Mouse (Mus musculus): Measurements from ENCODE around the gene Spata5. TPM values are rescaled to one million over a fixed set of nuclear protein-coding genes. Genes with fewer than 3 reads are reported as not detected.

Gene Spata5
- polyA plus RNA-seq, 1 experiment from 2014 or later: 55.0 TPM

DNA sequence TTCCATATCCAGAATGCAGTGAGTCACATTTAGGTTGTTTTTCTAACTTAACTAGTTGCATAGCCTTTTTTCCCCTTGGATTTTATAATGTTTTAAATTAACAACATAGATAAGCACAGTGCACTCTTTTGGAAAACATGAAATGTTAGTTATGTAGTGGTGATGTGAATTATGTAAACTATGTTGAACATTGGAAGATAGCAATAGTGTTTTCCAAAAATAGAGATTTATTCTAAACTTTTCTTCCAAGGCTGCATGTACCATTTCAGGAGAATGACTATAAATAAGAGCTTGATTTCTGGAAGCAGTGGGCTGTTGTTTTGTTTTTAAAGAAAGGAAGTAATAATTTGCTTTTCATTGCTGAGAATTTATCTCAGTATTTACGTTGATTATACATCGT lies 23.7 kb downstream of the Spata5 start:
- no peak overlapping the region for H3K27ac ChIP-seq (ENCODE audit: low read depth, low read length)
- no peak overlapping the region for H3K4me3 ChIP-seq (ENCODE audit: low read depth, low read length)
- DNase-seq (ENCODE audit: low spot score) (no peak), ATAC-seq (replicated peaks; ENCODE audit: low FRiP score) (no peak)
- no peaks in the 10 kb centered on the region; the same call in 1 of the 2 replicates for H3K36me3 ChIP-seq (ENCODE audit: control insufficient read depth, insufficient read depth, low read length)
- H3K4me2 ChIP-seq (ENCODE audit: low read depth, low read length, severe bottlenecking): no peak overlapping the region
- H3K27me3 ChIP-seq (ENCODE audit: control insufficient read depth, insufficient read depth, low read length): no peaks in the 10 kb centered on the region
- H3K9ac ChIP-seq (ENCODE audit: low read length): no peak overlapping the region
- no peaks in the 10 kb centered on the region for H3K4me1 ChIP-seq (replicated peaks; ENCODE audit: control insufficient read depth, insufficient read depth, low read length)
- H3K9me3 ChIP-seq (ENCODE audit: control insufficient read depth, low read length): no peaks in the 10 kb centered on the region
- WGBS: 90% methylated on average over 2 of the region's 2 CpGs

DNA sequence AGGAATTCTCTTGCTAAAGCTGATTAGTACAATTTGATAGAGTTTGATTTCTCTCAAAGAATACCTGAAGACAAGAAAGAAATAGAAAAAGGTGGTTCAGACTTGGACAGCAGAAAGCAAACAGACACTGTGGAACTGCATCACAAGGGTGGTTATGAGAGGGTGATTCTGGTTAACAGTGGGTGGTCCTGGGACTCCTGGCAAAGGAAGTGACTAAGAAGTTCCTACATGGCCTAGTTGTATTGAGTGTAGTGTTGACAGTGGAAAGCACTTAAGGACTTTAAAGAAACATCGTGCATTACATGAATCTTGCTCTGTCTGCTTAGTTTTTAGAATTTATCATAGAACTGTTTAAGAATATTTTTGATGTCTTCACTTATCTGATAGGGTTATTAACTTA lies 36.3 kb downstream of the Spata5 start:
- 93% methylated on average over 1 of the region's 1 CpGs for WGBS
- H3K4me2 ChIP-seq (ENCODE audit: low read depth, low read length, severe bottlenecking): no peak overlapping the region
- no peak for ATAC-seq (replicated peaks; ENCODE audit: low FRiP score)
- DNase-seq (ENCODE audit: low spot score): no peak
- no peaks in the 10 kb centered on the region for H3K27me3 ChIP-seq (ENCODE audit: control insufficient read depth, insufficient read depth, low read length)
- no peaks in the 10 kb centered on the region for H3K36me3 ChIP-seq (ENCODE audit: control insufficient read depth, insufficient read depth, low read length)
- no peak overlapping the region for H3K27ac ChIP-seq (ENCODE audit: low read depth, low read length)
- H3K4me3 ChIP-seq (ENCODE audit: low read depth, low read length): no peak overlapping the region
- H3K4me1 ChIP-seq (replicated peaks; ENCODE audit: control insufficient read depth, insufficient read depth, low read length): no peaks in the 10 kb centered on the region
- H3K9me3 ChIP-seq (ENCODE audit: control insufficient read depth, low read length): no peaks in the 10 kb centered on the region
- H3K9ac ChIP-seq (ENCODE audit: low read length): no peak overlapping the region

DNA sequence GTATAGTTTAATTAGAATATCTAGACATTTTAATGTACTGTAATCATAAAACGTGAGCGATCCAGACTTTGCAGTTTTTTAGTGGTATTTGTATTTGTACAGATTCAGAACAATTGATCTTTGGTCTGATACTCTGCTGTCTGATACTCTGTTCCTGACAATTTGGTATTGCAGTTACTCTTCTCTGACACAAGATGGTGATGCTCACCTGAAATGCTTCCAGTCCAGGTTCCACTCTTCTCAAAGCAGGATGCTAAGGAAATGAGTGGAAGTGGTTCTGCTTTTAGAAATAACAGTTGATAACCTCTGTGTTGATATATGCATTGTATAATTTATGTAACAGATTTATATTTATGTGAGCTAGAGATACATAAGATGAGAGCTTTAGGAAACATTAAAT lies 48.5 kb downstream of the Spata5 start:
- no peaks in the 10 kb centered on the region for H3K27me3 ChIP-seq (ENCODE audit: control insufficient read depth, insufficient read depth, low read length)
- no peak overlapping the region for H3K4me3 ChIP-seq (ENCODE audit: low read depth, low read length)
- H3K27ac ChIP-seq (ENCODE audit: low read depth, low read length): no peak overlapping the region
- H3K9me3 ChIP-seq (ENCODE audit: control insufficient read depth, low read length): no peaks in the 10 kb centered on the region
- DNase-seq (ENCODE audit: low spot score) (no peak), ATAC-seq (replicated peaks; ENCODE audit: low FRiP score) (no peak)
- H3K4me1 ChIP-seq (replicated peaks; ENCODE audit: control insufficient read depth, insufficient read depth, low read length): no peaks in the 10 kb centered on the region
- H3K4me2 ChIP-seq (ENCODE audit: low read depth, low read length, severe bottlenecking): no peak overlapping the region
- WGBS: 92% methylated on average over 2 of the region's 2 CpGs
- no peak overlapping the region for H3K9ac ChIP-seq (ENCODE audit: low read length)
- no peaks in the 10 kb centered on the region for H3K36me3 ChIP-seq (ENCODE audit: control insufficient read depth, insufficient read depth, low read length)

DNA sequence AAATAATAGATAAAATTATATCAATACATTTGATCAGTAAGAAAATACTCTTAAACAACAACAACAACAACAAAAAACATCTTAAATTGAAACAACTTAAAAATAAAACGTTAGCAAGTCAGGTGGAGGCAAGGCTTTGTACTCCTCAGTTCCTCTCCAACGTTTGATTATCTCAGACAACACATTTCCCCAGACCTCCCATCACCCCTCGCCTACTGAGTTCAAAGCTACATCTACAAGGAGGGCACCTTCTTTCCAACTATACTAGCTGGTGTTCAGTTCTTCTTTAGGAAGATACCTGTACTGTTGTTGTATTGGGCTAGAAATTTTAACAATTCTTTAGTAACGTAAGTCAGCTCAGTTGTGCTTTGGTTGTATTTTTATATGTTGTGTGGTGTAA lies 49.7 kb downstream of the Spata5 start:
- Histone ChIP-seq H3K27me3 (ENCODE audit: control insufficient read depth, insufficient read depth, low read length) (no peaks in the 10 kb centered on the region), H3K9ac (ENCODE audit: low read length) (no peak overlapping the region), H3K9me3 (ENCODE audit: control insufficient read depth, low read length) (no peaks in the 10 kb centered on the region), H3K36me3 (ENCODE audit: control insufficient read depth, insufficient read depth, low read length) (no peaks in the 10 kb centered on the region), H3K4me3 (ENCODE audit: low read depth, low read length) (no peak overlapping the region), H3K4me2 (ENCODE audit: low read depth, low read length, severe bottlenecking) (no peak overlapping the region), H3K4me1 (replicated peaks; ENCODE audit: control insufficient read depth, insufficient read depth, low read length) (no peaks in the 10 kb centered on the region), H3K27ac (ENCODE audit: low read depth, low read length) (no peak overlapping the region)
- no peak for DNase-seq (ENCODE audit: low spot score)
- WGBS: 89% methylated on average over 4 of the region's 4 CpGs
- ATAC-seq (replicated peaks; ENCODE audit: low FRiP score): no peak

DNA sequence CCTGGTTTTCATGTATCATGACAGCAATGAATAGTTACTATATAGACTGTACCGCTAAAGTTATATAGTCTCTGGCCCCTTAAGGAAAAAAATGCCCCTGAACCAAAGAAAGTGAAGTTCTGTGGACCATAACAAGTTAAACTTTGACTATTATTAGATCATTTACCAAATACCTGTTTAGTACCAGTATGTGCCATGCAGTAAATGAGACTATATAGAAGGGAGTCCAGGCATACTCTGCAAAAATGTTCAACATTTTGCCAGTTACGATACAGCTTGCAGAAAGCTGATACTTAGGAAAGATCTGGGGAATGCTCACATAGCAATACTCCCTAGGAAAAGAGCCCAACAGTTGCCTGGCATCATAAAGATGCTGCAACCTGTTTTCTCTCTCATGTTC lies 51.2 kb downstream of the Spata5 start:
- Histone ChIP-seq H3K27me3 (ENCODE audit: control insufficient read depth, insufficient read depth, low read length) (no peaks in the 10 kb centered on the region), H3K9me3 (ENCODE audit: control insufficient read depth, low read length) (no peaks in the 10 kb centered on the region), H3K9ac (ENCODE audit: low read length) (no peak overlapping the region), H3K36me3 (ENCODE audit: control insufficient read depth, insufficient read depth, low read length) (no peaks in the 10 kb centered on the region), H3K4me1 (replicated peaks; ENCODE audit: control insufficient read depth, insufficient read depth, low read length) (no peaks in the 10 kb centered on the region), H3K4me3 (ENCODE audit: low read depth, low read length) (no peak overlapping the region), H3K27ac (ENCODE audit: low read depth, low read length) (no peak overlapping the region), H3K4me2 (ENCODE audit: low read depth, low read length, severe bottlenecking) (no peak overlapping the region)
- DNase-seq (ENCODE audit: low spot score) (no peak), ATAC-seq (replicated peaks; ENCODE audit: low FRiP score) (no peak)
- WGBS: 93% methylated on average over 2 of the region's 2 CpGs

DNA sequence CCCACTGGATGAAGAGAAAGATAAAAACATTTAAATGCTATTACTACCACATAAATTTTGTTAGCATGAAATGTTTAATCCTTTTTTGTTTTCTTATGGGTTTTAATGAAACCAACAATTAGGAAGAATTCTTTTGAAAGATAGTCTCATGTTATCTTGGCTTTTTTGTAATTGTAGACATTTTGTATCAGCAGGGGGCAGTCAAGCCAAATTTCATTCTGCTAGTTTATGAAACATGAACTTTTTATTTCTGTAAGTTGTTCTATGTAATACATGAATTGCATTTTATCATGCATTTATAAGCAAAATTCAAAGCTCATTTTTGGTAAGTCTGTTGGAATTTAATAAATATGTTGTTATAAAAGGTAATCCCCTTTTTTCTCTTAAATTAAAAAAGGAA lies 52.8 kb downstream of the Spata5 start:
- Histone ChIP-seq H3K27me3 (ENCODE audit: control insufficient read depth, insufficient read depth, low read length) (no peaks in the 10 kb centered on the region), H3K9ac (ENCODE audit: low read length) (no peak overlapping the region), H3K4me2 (ENCODE audit: low read depth, low read length, severe bottlenecking) (no peak overlapping the region), H3K4me3 (ENCODE audit: low read depth, low read length) (no peak overlapping the region), H3K4me1 (replicated peaks; ENCODE audit: control insufficient read depth, insufficient read depth, low read length) (no peaks in the 10 kb centered on the region), H3K36me3 (ENCODE audit: control insufficient read depth, insufficient read depth, low read length) (no peaks in the 10 kb centered on the region), H3K27ac (ENCODE audit: low read depth, low read length) (no peak overlapping the region), H3K9me3 (ENCODE audit: control insufficient read depth, low read length) (no peaks in the 10 kb centered on the region)
- ATAC-seq (replicated peaks; ENCODE audit: low FRiP score) (no peak), DNase-seq (ENCODE audit: low spot score) (no peak)

DNA sequence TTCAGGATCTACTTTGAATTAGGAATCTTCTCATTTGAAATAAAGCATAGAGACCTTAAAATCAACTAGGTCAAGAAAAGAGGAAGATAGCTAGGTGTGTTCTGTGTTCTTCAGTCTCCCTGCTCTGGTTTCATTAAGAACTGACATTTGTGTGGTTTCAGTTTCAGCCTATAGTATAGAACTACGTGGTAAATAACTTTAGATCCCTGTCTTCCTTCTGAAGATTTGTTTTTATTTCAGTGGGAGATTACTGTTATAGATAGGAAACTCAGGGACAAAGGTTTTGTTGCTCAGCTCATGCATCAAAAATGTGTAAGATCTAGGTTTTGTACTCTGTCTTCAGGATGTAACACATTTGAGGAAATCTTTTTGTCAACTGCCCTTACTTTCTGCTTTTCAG lies 56.8 kb downstream of the Spata5 start:
- no peak for DNase-seq (ENCODE audit: low spot score)
- Histone ChIP-seq H3K27me3 (ENCODE audit: control insufficient read depth, insufficient read depth, low read length) (no peaks in the 10 kb centered on the region), H3K4me2 (ENCODE audit: low read depth, low read length, severe bottlenecking) (no peak overlapping the region), H3K4me3 (ENCODE audit: low read depth, low read length) (no peak overlapping the region), H3K36me3 (ENCODE audit: control insufficient read depth, insufficient read depth, low read length) (no peaks in the 10 kb centered on the region), H3K9ac (ENCODE audit: low read length) (no peak overlapping the region), H3K27ac (ENCODE audit: low read depth, low read length) (no peak overlapping the region), H3K9me3 (ENCODE audit: control insufficient read depth, low read length) (no peaks in the 10 kb centered on the region), H3K4me1 (replicated peaks; ENCODE audit: control insufficient read depth, insufficient read depth, low read length) (no peaks in the 10 kb centered on the region)
- ATAC-seq (replicated peaks; ENCODE audit: low FRiP score): no peak
- 83% methylated on average over 1 of the region's 1 CpGs for WGBS

DNA sequence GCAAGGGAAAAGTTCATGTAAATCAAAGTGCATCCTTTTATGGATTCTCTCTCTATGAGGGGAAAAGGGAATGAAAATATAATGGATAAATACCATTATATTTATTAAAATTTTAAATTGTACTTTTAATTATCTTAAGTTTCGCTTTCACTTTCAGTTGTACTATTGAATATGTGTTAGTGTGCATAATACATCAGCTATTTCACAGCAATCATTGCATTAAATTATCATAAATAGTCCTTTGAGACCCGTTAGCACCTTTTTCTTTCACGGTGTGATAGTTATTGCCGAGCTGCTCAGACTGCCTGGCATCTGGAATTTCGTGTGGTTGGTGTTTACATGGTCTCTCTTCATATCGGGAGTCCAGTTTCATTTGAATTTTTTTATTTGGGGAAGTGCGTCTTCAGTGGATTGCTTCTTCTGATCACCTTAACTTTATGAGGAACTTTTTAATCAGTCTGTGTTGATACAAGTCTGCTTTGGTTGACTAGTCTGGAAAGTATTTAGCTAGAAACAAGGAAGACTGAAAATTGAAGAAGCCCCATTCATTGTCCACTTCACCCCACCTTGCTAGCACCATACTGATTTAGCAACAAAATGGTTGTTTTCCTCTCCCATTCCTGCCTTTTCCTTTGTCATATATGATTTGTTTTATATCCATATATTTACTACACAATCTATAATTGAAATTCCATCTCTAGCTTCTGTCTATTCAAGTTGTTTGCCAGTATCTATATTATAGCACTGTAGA lies 57.9 kb downstream of the Spata5 start:
- 88% methylated on average over 7 of the region's 7 CpGs for whole genome bisulfite sequencing
- no peaks in the 10 kb centered on the region for H3K4me1 ChIP-seq (replicated peaks; ENCODE audit: control insufficient read depth, insufficient read depth, low read length)
- H3K9me3 ChIP-seq (ENCODE audit: control insufficient read depth, low read length): no peaks in the 10 kb centered on the region
- H3K27me3 ChIP-seq (ENCODE audit: control insufficient read depth, insufficient read depth, low read length): no peaks in the 10 kb centered on the region
- no peaks in the 10 kb centered on the region for H3K36me3 ChIP-seq (ENCODE audit: control insufficient read depth, insufficient read depth, low read length)
- no peak overlapping the region for H3K4me3 ChIP-seq (ENCODE audit: low read depth, low read length)
- no peak overlapping the region for H3K9ac ChIP-seq (ENCODE audit: low read length)
- DNase-seq (ENCODE audit: low spot score) (no peak), ATAC-seq (replicated peaks; ENCODE audit: low FRiP score) (no peak)
- H3K4me2 ChIP-seq (ENCODE audit: low read depth, low read length, severe bottlenecking): no peak overlapping the region
- no peak overlapping the region for H3K27ac ChIP-seq (ENCODE audit: low read depth, low read length)

DNA sequence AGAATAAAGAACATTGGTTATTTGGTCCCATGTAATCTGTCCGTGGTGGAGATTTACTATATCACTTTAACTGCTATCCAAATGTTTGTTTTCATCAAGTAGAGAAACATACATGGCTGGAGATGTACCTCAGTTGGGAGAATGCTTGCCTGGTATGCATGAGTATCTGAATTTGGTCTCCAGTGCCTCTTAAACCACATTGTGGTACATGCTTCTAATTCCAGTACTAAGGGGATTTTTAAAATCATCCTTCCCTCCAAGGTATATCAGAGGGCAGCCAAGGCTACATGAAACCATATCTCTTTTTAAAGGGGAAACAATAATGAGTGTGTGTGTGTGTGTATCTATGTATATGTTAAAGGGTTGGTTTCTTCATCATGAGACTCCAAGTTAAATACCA lies 60.1 kb downstream of the Spata5 start:
- Histone ChIP-seq H3K36me3 (ENCODE audit: control insufficient read depth, insufficient read depth, low read length) (no peaks in the 10 kb centered on the region), H3K4me2 (ENCODE audit: low read depth, low read length, severe bottlenecking) (no peak overlapping the region), H3K27ac (ENCODE audit: low read depth, low read length) (no peak overlapping the region), H3K9me3 (ENCODE audit: control insufficient read depth, low read length) (no peaks in the 10 kb centered on the region), H3K9ac (ENCODE audit: low read length) (no peak overlapping the region), H3K4me1 (replicated peaks; ENCODE audit: control insufficient read depth, insufficient read depth, low read length) (no peaks in the 10 kb centered on the region), H3K4me3 (ENCODE audit: low read depth, low read length) (no peak overlapping the region), H3K27me3 (ENCODE audit: control insufficient read depth, insufficient read depth, low read length) (no peaks in the 10 kb centered on the region)
- 84% methylated on average over 1 of the region's 1 CpGs for WGBS
- ATAC-seq (replicated peaks; ENCODE audit: low FRiP score): no peak
- no peak for DNase-seq (ENCODE audit: low spot score)
